Mouse (Mus musculus) spleen, adult 2 months (tissue): Measurements from ENCODE around the gene Mrtfb. TPM values are rescaled to one million over a fixed set of nuclear protein-coding genes. Genes with fewer than 3 reads are reported as not detected.

Experiments used
- DNase-seq, 2 experiments: peaks; one replicate each; pipeline versions ENCODE4 v3.0.0 to v3.0.0-alpha.2; 2012 to 2021; ENCODE audit warnings: low spot score in 2 of 2, low read depth in 1 of 2
- H3K27ac ChIP-seq: fragments of 200-500 bp; 2 replicates; pipeline ENCODE4 v1.5.1; 2012; ENCODE audit warnings: low read length, inconsistent platforms; ENCODE audit not compliant: insufficient read depth
- H3K27me3 ChIP-seq: fragments of 200-500 bp; 2 replicates; pipeline ENCODE4 v1.6.1; 2012; ENCODE audit warnings: mild to moderate bottlenecking, moderate library complexity, low read length, inconsistent platforms; ENCODE audit not compliant: control insufficient read depth, insufficient read depth
- H3K36me3 ChIP-seq: fragments of 200-500 bp; 2 replicates; pipeline ENCODE4 v1.6.1; 2012; ENCODE audit warnings: mild to moderate bottlenecking, low read length, inconsistent platforms; ENCODE audit not compliant: control insufficient read depth, insufficient read depth
- H3K4me1 ChIP-seq: fragments of 200-500 bp; 2 replicates; pipeline ENCODE4 v1.6.1; 2011; ENCODE audit warnings: inconsistent platforms; ENCODE audit not compliant: control insufficient read depth, insufficient read depth, insufficient read length
- H3K4me3 ChIP-seq: fragments of 200-500 bp; 2 replicates; pipeline ENCODE4 v1.5.1; 2011; ENCODE audit warnings: mild to moderate bottlenecking, inconsistent platforms; ENCODE audit not compliant: insufficient read depth, insufficient read length; ENCODE audit errors: extremely low read depth
- CTCF ChIP-seq: fragments of 200-500 bp; IDR thresholded peaks from 2 replicates; pipeline ENCODE4 v1.5.1; 2011; ENCODE audit warnings: mild to moderate bottlenecking, inconsistent platforms; ENCODE audit not compliant: insufficient read depth, insufficient read length, insufficient replicate concordance; ENCODE audit errors: extremely low read depth
- POLR2A ChIP-seq: fragments of 200-500 bp; IDR thresholded peaks from 2 replicates; pipeline ENCODE4 v1.6.1; 2011; ENCODE audit warnings: low read depth, low read length, inconsistent platforms
- WGBS: fragments of 180-500 bp; shearing (Covaris S2); methylation state at CpG from one replicate; pipeline ENCODE4 v1.1.7; 2018; 5-methylcytosine and 5-hydroxymethylcytosine counted together
- polyA plus RNA-seq: library from polyadenylated mRNA; depleted of rRNA; stranded (reverse); fragments of >200 nt; gene quantifications from 2 replicates; pipeline ENCODE4 v1.2.3, GENCODE M21; 2012; rRNA removed

The Mrtfb gene
- polyA plus RNA-seq: 4.5 and 4.7 TPM in 2 replicates

GRCm38 (mm10) chr16:13255855-13256635, at the start of gene Mrtfb:
TSS of gene Mrtfb (plus strand) at chr16:13256481.
- H3K4me3 ChIP-seq: peak within 1 kb of the TSS; percentile 94
- TF ChIP-seq CTCF (no peak), POLR2A (no peak)
- peak; percentile 75 to 88 for DNase-seq
- 3% methylated on average over 49 of the region's 56 CpGs for WGBS
- peak within 1 kb of the TSS; percentile 59 for H3K27ac ChIP-seq
- peaks cover 5% of the 10 kb centered on the region; the same call in 1 of the 2 replicates for H3K4me1 ChIP-seq
- no peaks in the 10 kb centered on the region for H3K27me3 ChIP-seq
- no peaks in the 10 kb centered on the region for H3K36me3 ChIP-seq

GRCm38 (mm10) chr16:13207649-13208048, 48.6 kb upstream of the Mrtfb start:
- 66% methylated on average over 5 of the region's 5 CpGs for WGBS

GRCm38 (mm10) chr16:13208087-13208486, 48.2 kb upstream of the Mrtfb start:
- no peak for TF ChIP-seq POLR2A
- no peak for TF ChIP-seq CTCF

More at GRCm38 (mm10) chr16:13207649-13208048, 48.6 kb upstream of the Mrtfb start:
- Histone ChIP-seq H3K27me3 (no peaks in the 10 kb centered on the region), H3K4me1 (no peaks in the 10 kb centered on the region), H3K36me3 (no peaks in the 10 kb centered on the region), H3K4me3 (no peak overlapping the region), H3K27ac (no peak overlapping the region)
- DNase-seq: no peak
- TF ChIP-seq CTCF (no peak), POLR2A (no peak)

GRCm38 (mm10) chr16:13212781-13213180, 43.5 kb upstream of the Mrtfb start:
- Histone ChIP-seq H3K27ac (no peak overlapping the region), H3K36me3 (no peaks in the 10 kb centered on the region), H3K4me3 (no peak overlapping the region), H3K27me3 (no peaks in the 10 kb centered on the region), H3K4me1 (no peaks in the 10 kb centered on the region)
- WGBS: 85% methylated on average over 4 of the region's 4 CpGs
- no peak for DNase-seq
- TF ChIP-seq CTCF (no peak), POLR2A (no peak)

More at GRCm38 (mm10) chr16:13208087-13208486, 48.2 kb upstream of the Mrtfb start:
- no peaks in the 10 kb centered on the region for H3K4me1 ChIP-seq
- no peak overlapping the region for H3K27ac ChIP-seq
- no peaks in the 10 kb centered on the region for H3K27me3 ChIP-seq
- DNase-seq: no peak
- 70% methylated on average over 3 of the region's 3 CpGs for WGBS
- no peaks in the 10 kb centered on the region for H3K36me3 ChIP-seq
- no peak overlapping the region for H3K4me3 ChIP-seq

- Histone ChIP-seq H3K4me3 (no peak overlapping the region), H3K27ac (no peak overlapping the region), H3K36me3 (no peaks in the 10 kb centered on the region), H3K4me1 (no peaks in the 10 kb centered on the region), H3K27me3 (no peaks in the 10 kb centered on the region)
- 69% methylated on average over 5 of the region's 5 CpGs for WGBS
- TF ChIP-seq POLR2A: no peak
- TF ChIP-seq CTCF: no peak
- no peak for DNase-seq
These were observed 39.9 kb upstream of the Mrtfb start for GRCm38 (mm10) chr16:13216116-13216952.

GRCm38 (mm10) chr16:13217951-13218350, 38.3 kb upstream of the Mrtfb start:
- WGBS: 86% methylated on average over 8 of the region's 8 CpGs
- TF ChIP-seq POLR2A (no peak), CTCF (no peak)
- Histone ChIP-seq H3K4me3 (no peak overlapping the region), H3K27ac (no peak overlapping the region), H3K27me3 (no peaks in the 10 kb centered on the region), H3K36me3 (no peaks in the 10 kb centered on the region), H3K4me1 (no peaks in the 10 kb centered on the region)
- DNase-seq: no peak
